Mouse (Mus musculus) hindbrain, embryonic 16.5 days (tissue): Measurements from ENCODE around the gene Hsf5. TPM values are rescaled to one million over a fixed set of nuclear protein-coding genes. Genes with fewer than 3 reads are reported as not detected.

Source experiments
- ATAC-seq: fragments of 200-750 bp; cut with Nextera tagmentation; 2 replicates; pipeline ENCODE4 v1.8.0; 2017; ENCODE audit warnings: moderate TSS enrichment, moderate library complexity
- H3K27ac ChIP-seq: fragments of 300-500 bp; sonication (generic); 2 replicates; pipeline ENCODE4 v1.5.1; 2014; ENCODE audit warnings: low read depth, mild to moderate bottlenecking, control low read depth, low read length, moderate library complexity
- H3K27me3 ChIP-seq: fragments of 300-500 bp; sonication (generic); replicated peaks from 2 replicates; pipeline ENCODE4 v1.6.1; 2014; ENCODE audit warnings: low read length; ENCODE audit not compliant: control insufficient read depth, insufficient read depth
- H3K36me3 ChIP-seq: fragments of 300-500 bp; sonication (generic); 2 replicates; pipeline ENCODE4 v1.6.1; 2014; ENCODE audit warnings: mild to moderate bottlenecking, low read length, moderate library complexity, mixed read lengths; ENCODE audit not compliant: control insufficient read depth, insufficient read depth
- H3K4me1 ChIP-seq: fragments of 300-500 bp; sonication (generic); 2 replicates; pipeline ENCODE4 v1.6.1; 2014; ENCODE audit warnings: low read depth, low read length; ENCODE audit not compliant: control insufficient read depth, insufficient read depth
- H3K4me2 ChIP-seq: fragments of 300-500 bp; sonication (generic); 2 replicates; pipeline ENCODE4 v1.6.1; 2014; ENCODE audit warnings: mild to moderate bottlenecking, low read length, control low read depth, moderate library complexity
- H3K4me3 ChIP-seq: fragments of 300-500 bp; sonication (generic); 2 replicates; pipeline ENCODE4 v1.5.1; 2014; ENCODE audit warnings: mild to moderate bottlenecking, low read length, control low read depth, moderate library complexity
- H3K9ac ChIP-seq: fragments of 300-500 bp; sonication (generic); 2 replicates; pipeline ENCODE4 v1.6.1; 2014; ENCODE audit warnings: low read depth, mild to moderate bottlenecking, control low read depth, low read length, moderate library complexity
- H3K9me3 ChIP-seq: fragments of 300-500 bp; sonication (generic); 2 replicates; pipeline ENCODE4 v1.6.1; 2014; ENCODE audit warnings: mild to moderate bottlenecking, low read length, moderate library complexity; ENCODE audit not compliant: control insufficient read depth
- WGBS: fragments of 180-500 bp; shearing (Covaris S2); extraction: QIAGEN DNeasy Blood & Tissue Kit; methylation state at CpG from one replicate; pipeline ENCODE4 v1.1.7; 2014; 5-methylcytosine and 5-hydroxymethylcytosine counted together
- polyA plus RNA-seq: library from polyadenylated mRNA; unstranded; fragments of >200 nt; fragmentation: Nextera tagmentation; extraction: Ambion mirVana; gene quantifications from 2 replicates; pipeline ENCODE4 v1.2.1, GENCODE M21; 2015

The Hsf5 gene
- polyA plus RNA-seq, 1 experiment from 2014 or later = 0.45 TPM

DNA sequence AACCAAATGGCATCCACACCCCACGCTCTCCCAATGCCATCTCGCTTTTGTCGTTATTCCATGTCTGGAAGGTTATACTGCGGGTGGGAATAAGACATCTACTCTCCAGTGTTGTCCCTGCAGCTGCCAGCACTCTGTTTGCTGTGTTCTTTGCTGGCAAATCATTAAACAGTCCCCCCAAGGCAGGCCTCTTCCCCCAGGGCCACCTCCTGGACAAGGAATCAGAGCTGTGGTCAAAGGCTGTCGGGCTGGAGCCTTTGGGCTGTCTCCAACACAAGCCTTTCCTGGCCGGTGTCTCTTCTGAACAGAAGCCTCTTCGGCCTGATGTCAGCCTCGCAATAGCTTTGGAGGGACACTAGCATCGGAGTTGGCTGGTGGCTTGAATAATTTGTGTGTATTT is 87.3 kb downstream of the Hsf5 start:
- no peak overlapping the region for H3K9ac ChIP-seq
- H3K4me2 ChIP-seq = no peak overlapping the region
- H3K36me3 ChIP-seq = no peaks in the 10 kb centered on the region
- H3K9me3 ChIP-seq = no peaks in the 10 kb centered on the region
- no peak overlapping the region for H3K4me3 ChIP-seq
- no peak overlapping the region for H3K27ac ChIP-seq
- 75% methylated on average over 9 of the region's 9 CpGs for WGBS
- no peaks in the 10 kb centered on the region for H3K27me3 ChIP-seq
- no peaks in the 10 kb centered on the region for H3K4me1 ChIP-seq
- ATAC-seq = no peak

DNA sequence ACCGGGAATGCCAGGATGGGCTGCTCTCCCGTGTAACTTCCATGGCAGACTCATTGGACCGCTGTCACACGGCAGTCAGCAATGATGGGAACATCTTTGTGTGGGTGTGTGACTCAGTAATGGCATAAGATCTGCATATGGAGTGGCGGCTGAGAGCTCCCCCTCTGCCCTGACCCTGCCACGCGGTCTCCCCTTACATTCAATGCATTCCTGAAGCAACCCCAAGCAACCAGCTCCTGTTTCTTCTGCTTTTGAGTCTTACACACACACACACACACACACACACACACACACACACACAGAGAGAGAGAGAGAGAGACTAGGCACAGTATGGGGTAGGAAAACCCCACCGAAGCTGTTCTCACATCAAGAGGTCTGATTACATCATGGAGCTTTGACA is 90.6 kb downstream of the Hsf5 start:
- WGBS = 13% methylated on average over 8 of the region's 8 CpGs

DNA sequence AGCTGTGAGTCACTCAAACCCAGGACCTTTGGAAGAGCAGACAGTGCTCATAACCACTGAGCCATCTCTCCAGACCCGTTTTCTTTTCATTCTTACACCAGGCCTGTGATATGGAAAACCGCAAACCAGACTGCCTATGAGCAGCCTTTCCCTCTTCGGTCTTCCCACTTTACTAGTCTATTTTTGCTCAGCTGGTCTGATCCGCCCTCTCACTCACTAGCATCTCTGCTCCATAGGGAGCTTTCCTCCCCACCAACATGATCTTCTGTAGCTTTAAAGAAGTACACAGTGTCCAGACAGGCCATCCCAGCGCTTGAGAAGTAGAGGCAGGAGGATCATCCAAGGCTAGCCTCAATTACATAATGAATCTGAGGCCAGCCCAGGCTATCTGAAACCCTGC is 92.0 kb downstream of the Hsf5 start:
- H3K9me3 ChIP-seq = no peaks in the 10 kb centered on the region
- H3K4me1 ChIP-seq = peaks cover 7% of the 10 kb centered on the region
- no peaks in the 10 kb centered on the region for H3K36me3 ChIP-seq
- H3K27me3 ChIP-seq = no peaks in the 10 kb centered on the region
- no peak overlapping the region for H3K27ac ChIP-seq
- no peak for ATAC-seq
- H3K4me2 ChIP-seq = no peak overlapping the region
- H3K9ac ChIP-seq = no peak overlapping the region
- no peak overlapping the region for H3K4me3 ChIP-seq
- 77% methylated on average over 5 of the region's 5 CpGs for WGBS

More for the DNA sequence above, 90.6 kb downstream of the Hsf5 start:
- no peak overlapping the region for H3K4me2 ChIP-seq
- no peaks in the 10 kb centered on the region for H3K27me3 ChIP-seq
- H3K4me3 ChIP-seq = no peak overlapping the region
- peaks cover 7% of the 10 kb centered on the region for H3K4me1 ChIP-seq
- H3K36me3 ChIP-seq = no peaks in the 10 kb centered on the region
- H3K9me3 ChIP-seq = no peaks in the 10 kb centered on the region
- H3K27ac ChIP-seq = no peak overlapping the region
- ATAC-seq = no peak
- no peak overlapping the region for H3K9ac ChIP-seq

Other genes with a start within 250 kb of the Hsf5 start
- 3.8 and 5.1 TPM in 2 replicates for gene Rad51c, start 212.2 kb upstream of the Hsf5 start, polyA plus RNA-seq
- gene Tex14, start 212.1 kb upstream of the Hsf5 start, polyA plus RNA-seq = 1.7 and 1.9 TPM in 2 replicates
- gene Gm11492, start 50.5 kb upstream of the Hsf5 start, polyA plus RNA-seq = not detected in 2 replicates
- gene Sept4, start 48.3 kb upstream of the Hsf5 start, polyA plus RNA-seq = 43.4 and 47.7 TPM in 2 replicates
- 40.3 and 51.6 TPM in 2 replicates for gene Mtmr4, start 25.0 kb upstream of the Hsf5 start, polyA plus RNA-seq
- gene Rnf43, start 45.6 kb downstream of the Hsf5 start, polyA plus RNA-seq = 0.71 and 1.5 TPM in 2 replicates
- gene Supt4a, start 120.4 kb downstream of the Hsf5 start, polyA plus RNA-seq = 121 and 130 TPM in 2 replicates
- 38.4 and 46.1 TPM in 2 replicates for gene Tspoap1, start 143.4 kb downstream of the Hsf5 start, polyA plus RNA-seq
- gene Mpo, start 176.4 kb downstream of the Hsf5 start, polyA plus RNA-seq = 0.10 and 0.45 TPM in 2 replicates
- 2.3 and 4.5 TPM in 2 replicates for gene Lpo, start 211.1 kb downstream of the Hsf5 start, polyA plus RNA-seq
- 11.3 and 12.2 TPM in 2 replicates for gene Mks1, start 236.1 kb downstream of the Hsf5 start, polyA plus RNA-seq